8 mouse cellular contexts compared by ENCODE assay signal in the genomic region with DNA sequence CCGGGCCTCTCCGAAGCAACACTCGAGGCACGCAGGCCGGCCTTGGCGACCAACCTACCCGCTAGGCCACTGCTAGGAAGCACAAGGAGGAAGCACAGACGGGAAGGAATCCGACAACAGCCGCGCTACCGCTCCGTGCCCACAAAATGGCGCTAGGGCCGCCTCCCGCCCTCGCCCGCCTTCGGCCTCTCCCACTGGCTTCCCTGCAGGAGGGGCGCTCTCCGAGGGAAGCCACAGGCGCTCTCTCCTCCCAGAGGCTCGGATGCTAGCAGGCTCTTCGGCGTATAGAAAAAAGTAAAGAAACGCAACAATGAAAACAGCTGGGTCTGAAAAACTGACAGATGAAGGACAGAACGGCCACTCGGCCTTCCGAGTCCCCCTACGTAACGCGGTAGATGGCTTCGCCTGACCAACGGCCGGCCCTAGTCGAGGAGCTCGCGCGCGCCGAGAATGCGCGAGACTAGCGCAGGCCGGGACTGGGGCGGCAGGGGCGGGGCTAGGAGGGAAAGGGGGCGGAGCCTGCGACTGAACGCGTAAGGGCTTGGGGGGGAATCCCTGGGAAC. TPM values are rescaled to one million over a fixed set of nuclear protein-coding genes. Genes with fewer than 3 reads are reported as not detected.
A peak's percentile ranks its signal among the peaks of the same experiment; 100 is the strongest.
DNase-seq lines count a peak whose midpoint lies in the region; ATAC-seq and TF ChIP-seq lines count a peak whose summit lies in the region.

A gene (minus strand): TSS at position 397 of the 563 bp plus-strand sequence.

- WGBS in forebrain, embryonic 15.5 days, result under 1% methylated on average over 51 of the region's 51 CpGs
- under 1% methylated on average over 51 of the region's 51 CpGs for WGBS in lung, adult 2 months

- peak; percentile 97 for ATAC-seq in forebrain, embryonic 15.5 days (replicated peaks)
- ATAC-seq in neutrophil, adult 5-6 weeks (ENCODE audit: extremely low read depth, insufficient number of reproducible peaks, low FRiP score, poor library complexity, severe bottlenecking), result peak; percentile 92

- TF ChIP-seq CTCF in lung, adult 2 months (IDR thresholded peaks at IDR 0.05; ENCODE audit: insufficient read depth, low read length), result no peak

- H3K27ac ChIP-seq in forebrain, embryonic 15.5 days (replicated peaks), result peak within 1 kb of the TSS; percentile 93

- H3K4me2 ChIP-seq in forebrain, embryonic 15.5 days (replicated peaks), result peak within 1 kb of the TSS; percentile 82

- peak within 1 kb of the TSS; percentile 76 for H3K4me3 ChIP-seq in forebrain, embryonic 15.5 days
- peak within 1 kb of the TSS; percentile 98 for H3K4me3 ChIP-seq in lung, adult 2 months (replicated peaks; ENCODE audit: extremely low read depth, low read depth, low read length)

- peaks cover 33% of the 10 kb centered on the region for H3K36me3 ChIP-seq in forebrain, embryonic 15.5 days

- peak within 1 kb of the TSS; percentile 97 for H3K9ac ChIP-seq in forebrain, embryonic 15.5 days (replicated peaks)

- H3K27me3 ChIP-seq in forebrain, embryonic 15.5 days, result no peaks in the 10 kb centered on the region

- peaks cover 28% of the 10 kb centered on the region for H3K4me1 ChIP-seq in forebrain, embryonic 15.5 days
- peaks cover 9% of the 10 kb centered on the region; the same call in 1 of the 2 replicates for H3K4me1 ChIP-seq in lung, adult 2 months (ENCODE audit: control insufficient read depth, insufficient read depth, low read length)

- peak; percentile 96 for DNase-seq in ES-CJ7 (ENCODE audit: low read depth, low spot score)
- DNase-seq in cerebellum, adult 11 months, result peak; percentile 95
- peak; percentile 90 for DNase-seq in heart, postnatal 25 days (ENCODE audit: low spot score)
- DNase-seq in layer of hippocampus, adult 18-20 months (ENCODE audit: low spot score in 2 of 2), result peak; percentile 90 to 96
- peak; percentile 92 for DNase-seq in lung, adult 2 months
- DNase-seq in thymus, adult 18-20 months, result peak; percentile 91 to 92

- no peaks in the 10 kb centered on the region for H3K9me3 ChIP-seq in forebrain, embryonic 15.5 days

- peak; percentile 98 for TF ChIP-seq POLR2A in lung, adult 2 months (IDR thresholded peaks at IDR 0.05; ENCODE audit: borderline replicate concordance, extremely low read depth, low read depth, low read length)

- intact Hi-C loops in heart, postnatal 25 days (cut with DNase I), result no loop called here

RNA-seq across cellular contexts. Expression of the gene that starts here (rescaled TPM):
- 272 and 274 TPM in 2 replicates for polyA plus RNA-seq in forebrain, embryonic 15.5 days (2015; fragmentation: Nextera tagmentation; extraction: Ambion mirVana)
- 100 to 1,000 TPM; 123 to 135 TPM for total RNA-seq in heart, postnatal 25 days (2021)
- 100 to 1,000 TPM; 195 to 227 TPM for total RNA-seq in layer of hippocampus, adult 18-20 months (2021)
- 56.4 and 112 TPM in 2 replicates for polyA plus RNA-seq in lung, adult 2 months (2012; rRNA removed)
- 303 and 322 TPM in 2 replicates for total RNA-seq in neutrophil, adult 5-6 weeks (2017)

Comparison
In these comparisons a context has a peak if more than half of its experiments do, and no peak if none do; other contexts are left out.
1. Peak in every context shown above with its lines: DNase-seq, ATAC-seq, H3K4me3 ChIP-seq and H3K27ac ChIP-seq.